Mouse (Mus musculus): ENCODE data around the gene Gigyf2.
A peak's percentile ranks its signal among the peaks of the same experiment; 100 is the strongest.

The Gigyf2 gene

GRCm38 (mm10) chr1:87326742-87327163 is at the start of gene Gigyf2:
Gigyf2 (plus strand) TSS chr1:87326998.
- DNase-seq (ENCODE audit: low read depth, low spot score), result peak; percentile 97

- no peak for DNase-seq (ENCODE audit: low read depth, low spot score)
Measured at GRCm38 (mm10) chr1:87280281-87280680, 46.5 kb upstream of the Gigyf2 start.

- DNase-seq (ENCODE audit: low read depth, low spot score), result no peak
Measured at GRCm38 (mm10) chr1:87281599-87282412, 45.0 kb upstream of the Gigyf2 start.

DNA sequence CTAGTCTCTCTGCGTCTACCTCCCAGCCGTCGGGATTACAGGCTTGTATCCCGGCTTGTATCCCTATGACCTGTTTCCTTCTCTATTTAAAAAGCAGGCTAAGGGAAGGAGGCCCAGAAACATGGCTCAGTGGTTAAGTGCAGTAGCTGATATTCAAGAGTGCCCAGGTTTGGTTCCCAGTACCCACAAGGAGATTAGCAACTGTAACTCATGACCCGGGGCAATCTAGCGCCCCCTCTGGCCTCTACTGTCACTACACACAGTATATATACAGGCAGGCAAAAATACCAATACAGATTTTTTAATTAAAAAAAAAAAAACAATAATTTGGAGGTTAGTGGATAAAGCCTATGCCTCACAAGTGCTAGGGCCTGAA is 44.4 kb upstream of the Gigyf2 start:
- DNase-seq (ENCODE audit: low read depth, low spot score), result no peak

GRCm38 (mm10) chr1:87283410-87283960 is 43.3 kb upstream of the Gigyf2 start:
- DNase-seq (ENCODE audit: low read depth, low spot score), result no peak

DNA sequence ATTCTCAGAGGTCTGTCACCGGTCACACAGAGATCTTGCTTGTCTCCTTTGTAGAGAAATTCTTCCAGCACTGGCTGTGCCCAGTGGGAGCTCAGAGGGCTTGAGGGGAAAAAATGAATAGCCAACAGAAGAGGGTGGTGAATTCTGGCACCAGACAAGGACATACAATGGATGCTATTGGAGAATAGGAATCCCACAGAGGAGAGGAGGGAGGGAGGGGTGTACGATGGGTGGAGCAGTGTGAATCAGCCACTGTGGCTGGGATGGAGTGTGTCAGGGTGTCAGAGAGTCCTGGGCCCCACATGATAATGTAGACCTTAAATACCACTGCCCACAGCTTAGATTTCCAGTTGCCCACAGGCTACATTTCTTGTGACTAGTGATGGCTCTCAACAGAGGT is 39.7 kb upstream of the Gigyf2 start:
- DNase-seq (ENCODE audit: low read depth, low spot score), result no peak

DNA sequence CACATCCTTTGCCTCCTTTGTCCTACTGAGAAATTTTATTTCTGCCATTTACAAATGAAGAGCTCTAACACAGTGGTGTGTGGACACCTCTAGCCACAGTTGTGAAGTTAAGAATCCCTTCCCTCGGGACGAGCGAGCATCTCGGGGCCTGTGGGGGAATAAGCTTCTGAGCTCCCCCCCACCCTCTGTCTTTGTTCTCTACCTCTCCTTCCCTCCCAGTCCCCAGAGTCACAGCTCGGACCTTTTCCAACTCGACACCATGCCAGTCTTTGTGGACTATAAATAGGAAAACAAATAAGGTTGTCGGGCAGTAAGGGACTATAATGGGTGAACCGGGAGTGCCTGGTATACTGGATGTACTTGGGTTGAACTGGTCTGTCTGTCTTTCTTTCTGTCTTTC is 35.4 kb upstream of the Gigyf2 start:
- no peak for DNase-seq (ENCODE audit: low read depth, low spot score)

GRCm38 (mm10) chr1:87292420-87293190 is 34.2 kb upstream of the Gigyf2 start:
- DNase-seq (ENCODE audit: low read depth, low spot score), result peak; percentile 36

- DNase-seq (ENCODE audit: low read depth, low spot score), result no peak
Measured at GRCm38 (mm10) chr1:87294063-87294710, 32.6 kb upstream of the Gigyf2 start.

DNA sequence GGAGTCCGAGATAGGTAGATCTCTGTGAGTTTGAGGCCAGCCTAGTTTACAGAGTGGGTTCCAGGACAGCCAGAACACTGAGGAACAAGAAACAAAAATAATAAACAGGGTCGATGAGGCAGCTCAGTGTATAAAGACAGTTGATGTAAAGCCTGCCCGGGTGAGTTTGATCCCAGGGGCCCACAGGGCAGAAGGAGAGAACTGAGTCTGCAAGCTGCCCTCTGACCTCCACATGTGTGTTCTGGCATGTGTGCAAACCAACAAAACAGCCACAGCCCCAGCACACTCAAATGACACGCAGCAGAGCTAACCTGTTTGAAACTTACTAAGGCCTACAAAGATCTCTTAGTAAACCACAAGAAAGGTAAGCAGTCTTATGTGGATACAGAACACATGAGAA is 31.8 kb upstream of the Gigyf2 start:
- DNase-seq (ENCODE audit: low read depth, low spot score), result no peak

DNA sequence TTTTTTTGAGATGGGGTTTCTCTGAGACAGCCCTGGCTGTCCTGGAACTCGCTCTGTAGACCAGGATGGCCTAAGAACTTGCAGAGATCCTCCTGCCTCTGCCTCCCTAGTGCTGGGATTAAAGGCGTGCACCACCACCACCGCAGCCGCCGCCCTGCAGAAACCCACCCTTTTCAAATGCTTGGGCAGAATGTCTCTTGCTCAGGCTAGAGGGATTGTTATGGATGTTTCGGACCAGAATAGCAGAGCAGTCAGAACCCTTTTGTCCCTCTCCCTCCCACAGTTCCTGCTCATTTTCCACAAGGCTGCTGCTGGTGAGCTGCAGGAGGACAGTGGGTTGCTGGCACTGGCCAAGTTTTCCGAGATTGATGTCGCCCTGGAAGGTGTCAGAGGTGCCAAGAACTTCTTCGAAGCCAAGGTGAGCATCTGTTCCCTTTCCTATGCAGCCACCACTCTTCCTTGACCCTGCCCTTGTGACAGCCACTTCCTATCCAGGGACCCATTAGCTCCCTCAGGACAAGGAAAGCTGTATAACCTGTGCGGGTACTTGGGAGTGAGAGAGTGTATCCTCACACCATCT is 29.4 kb upstream of the Gigyf2 start:
- no peak for DNase-seq (ENCODE audit: low read depth, low spot score)

GRCm38 (mm10) chr1:87300360-87301286 is 26.2 kb upstream of the Gigyf2 start:
- DNase-seq (ENCODE audit: low read depth, low spot score), result no peak

DNA sequence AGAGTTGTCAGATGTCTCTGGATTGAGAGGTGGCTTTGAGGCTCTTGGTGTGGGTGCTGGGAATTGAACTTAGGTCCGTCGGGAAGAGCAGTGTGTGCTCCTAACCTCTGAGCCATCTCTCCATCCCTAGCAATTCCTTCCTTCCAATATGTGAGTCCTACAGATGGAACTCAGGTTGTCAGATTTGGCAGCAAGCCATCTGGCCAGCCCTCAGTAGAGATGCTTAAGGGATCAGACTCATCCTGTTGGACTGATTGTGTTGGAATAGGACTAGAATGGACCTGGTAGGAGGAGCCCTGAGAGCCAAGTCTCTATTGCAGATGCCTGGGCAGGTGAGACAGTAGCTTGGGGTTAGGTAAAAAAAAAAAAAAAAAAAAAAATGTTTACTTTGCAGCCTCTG is 24.8 kb upstream of the Gigyf2 start:
- no peak for DNase-seq (ENCODE audit: low read depth, low spot score)

DNA sequence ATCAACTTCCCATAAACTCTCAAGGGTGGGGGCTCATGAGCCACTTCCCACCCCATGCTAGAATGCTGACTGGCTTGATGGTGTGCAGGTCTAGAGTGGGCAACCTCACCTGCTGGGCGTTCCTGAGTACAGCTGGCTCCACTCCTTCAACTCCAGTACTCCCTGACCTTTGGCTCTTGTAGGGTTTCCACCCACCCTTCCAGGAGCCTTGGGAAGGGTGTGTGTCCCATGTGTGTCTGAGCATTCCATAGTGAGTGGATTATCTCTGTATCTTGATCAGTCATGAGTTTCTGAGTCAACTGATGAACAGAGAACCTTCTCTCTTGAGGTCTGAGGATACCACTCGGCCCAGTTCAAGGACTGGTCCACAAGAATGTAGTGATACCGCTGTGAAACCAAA is 17.8 kb upstream of the Gigyf2 start:
- no peak for DNase-seq (ENCODE audit: low read depth, low spot score)

DNA sequence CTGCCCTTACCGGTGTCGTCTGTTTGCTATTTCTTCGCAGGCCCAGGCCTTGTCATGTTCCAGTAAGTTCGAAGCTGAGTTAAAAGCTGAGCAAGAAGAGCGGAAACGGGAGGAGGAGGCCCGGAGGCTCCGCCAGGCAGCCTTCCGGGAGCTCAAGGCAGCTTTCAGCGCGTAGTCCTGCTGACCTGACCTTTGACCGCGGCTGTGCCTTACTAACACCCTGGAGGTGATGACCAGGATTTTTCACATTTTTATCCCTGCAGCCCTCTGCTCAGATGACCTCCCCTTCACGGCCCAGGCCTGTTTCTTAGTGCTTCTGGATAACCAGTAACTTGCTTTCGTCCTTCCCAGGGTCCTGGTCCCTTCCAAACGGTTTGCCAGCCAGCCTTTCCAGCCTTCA is 17.2 kb upstream of the Gigyf2 start:
- DNase-seq (ENCODE audit: low read depth, low spot score), result no peak

DNA sequence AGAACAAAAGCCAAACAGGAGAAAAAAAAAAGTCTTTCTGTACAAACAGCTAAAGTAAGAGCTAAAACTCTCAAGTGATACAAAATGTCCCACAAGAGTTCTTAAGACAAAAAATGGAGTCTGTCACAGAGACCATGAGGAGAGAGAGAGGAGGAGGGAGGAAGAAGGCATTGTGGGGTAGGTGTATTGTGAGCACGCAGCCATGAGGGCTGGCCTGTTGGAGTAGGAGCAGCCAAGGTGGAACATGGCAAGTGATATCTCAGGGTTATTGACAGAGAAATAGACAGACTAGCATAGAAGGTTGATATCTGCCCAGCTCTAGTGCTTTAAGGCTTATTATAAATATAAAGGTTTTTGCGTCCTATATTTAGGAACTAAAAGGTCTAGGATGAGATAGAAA is 14.1 kb upstream of the Gigyf2 start:
- DNase-seq (ENCODE audit: low read depth, low spot score), result no peak

DNA sequence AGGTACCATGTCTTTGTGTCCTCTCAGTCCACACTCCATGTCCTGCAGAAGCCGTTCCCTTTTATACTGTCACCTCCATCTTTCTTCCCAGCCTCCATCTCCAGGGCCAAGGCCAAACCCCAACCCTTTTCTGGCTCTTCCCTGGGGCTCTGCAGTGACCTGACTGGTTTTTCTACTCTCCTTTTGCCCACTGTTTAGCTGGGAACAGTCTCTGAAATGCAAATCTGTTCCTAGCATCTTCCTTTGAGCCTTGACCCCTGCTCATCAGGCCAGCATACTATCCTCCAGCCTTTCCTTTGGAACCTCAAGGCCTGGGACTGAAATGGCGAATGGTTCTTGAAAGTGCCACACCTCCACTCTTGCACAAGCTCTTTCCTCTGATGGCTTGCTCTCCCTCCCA is 13.7 kb upstream of the Gigyf2 start:
- no peak for DNase-seq (ENCODE audit: low read depth, low spot score)

DNA sequence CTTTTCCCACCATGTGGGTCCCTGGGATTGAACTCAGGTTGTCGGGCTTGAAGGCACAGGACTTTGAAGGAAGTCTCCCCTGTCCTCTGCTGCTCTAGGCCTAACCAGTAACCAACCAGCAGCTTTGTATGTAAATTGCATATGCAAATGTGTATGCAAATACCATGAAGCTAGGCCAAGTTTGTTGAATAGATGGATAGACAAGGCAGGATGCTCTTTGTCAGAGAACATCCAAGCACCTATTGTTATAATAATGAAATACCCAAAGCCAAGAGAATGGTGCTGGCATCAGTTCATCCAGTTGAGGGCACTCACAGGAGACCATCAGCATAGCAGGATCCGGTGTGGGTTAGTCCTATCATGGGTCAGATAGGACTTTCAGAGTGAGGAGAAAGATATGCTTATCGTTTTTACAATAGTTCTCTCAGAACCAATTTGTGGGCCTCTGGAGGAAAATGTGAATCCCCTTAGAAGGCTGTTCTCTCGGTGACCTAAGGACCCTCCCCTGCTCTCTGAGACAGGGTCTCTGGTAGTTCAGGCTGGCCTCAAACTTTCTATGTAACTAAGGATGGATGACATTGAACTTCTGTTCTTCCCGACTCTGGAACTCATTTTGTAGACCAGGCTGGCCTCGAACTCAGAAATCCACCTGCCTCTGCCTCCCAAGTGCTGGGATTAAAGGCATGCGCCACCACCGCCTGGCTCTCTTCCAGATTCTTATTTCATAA is 12.8 kb upstream of the Gigyf2 start:
- no peak for DNase-seq (ENCODE audit: low read depth, low spot score)

GRCm38 (mm10) chr1:87315431-87315830 is 11.4 kb upstream of the Gigyf2 start:
- no peak for DNase-seq (ENCODE audit: low read depth, low spot score)

GRCm38 (mm10) chr1:87315894-87316293 is 10.9 kb upstream of the Gigyf2 start:
- no peak for DNase-seq (ENCODE audit: low read depth, low spot score)

Data from skeletal muscle tissue, adult 2 months (tissue).